Mouse (Mus musculus) heart, embryonic 14.5 days (tissue): Measurements from ENCODE around the gene Csad. TPM values are rescaled to one million over a fixed set of nuclear protein-coding genes. Genes with fewer than 3 reads are reported as not detected.

Experiments
- ATAC-seq: fragments of 200-750 bp; cut with Nextera tagmentation; 2 replicates; pipeline ENCODE4 v1.8.0; 2017; ENCODE audit warnings: low read depth, moderate TSS enrichment; ENCODE audit not compliant: insufficient number of reproducible peaks, insufficient read depth, low FRiP score
- H3K27ac ChIP-seq, 2 experiments: fragments of 200-500 bp in 1 of 2; fragments of 300-500 bp in 1 of 2; sonication (generic) in 1 of 2; replicated peaks in 1 of 2; 2 replicates each; pipeline ENCODE4 v1.5.1; 2012 to 2014; ENCODE audit warnings: low read depth in 2 of 2, low read length in 2 of 2, control low read depth in 1 of 2, mild to moderate bottlenecking in 1 of 2, mixed read lengths in 1 of 2; ENCODE audit not compliant: control insufficient read depth in 1 of 2, insufficient read depth in 1 of 2
- H3K27me3 ChIP-seq: fragments of 300-500 bp; sonication (generic); 2 replicates; pipeline ENCODE4 v1.6.1; 2014; ENCODE audit warnings: mild to moderate bottlenecking, low read length, control low read depth; ENCODE audit not compliant: control insufficient read depth, insufficient read depth
- H3K36me3 ChIP-seq: fragments of 300-500 bp; sonication (generic); 2 replicates; pipeline ENCODE4 v1.6.1; 2014; ENCODE audit warnings: mild to moderate bottlenecking, control low read depth, low read length, mixed read lengths; ENCODE audit not compliant: control insufficient read depth, insufficient read depth
- H3K4me1 ChIP-seq, 2 experiments: fragments of 200-500 bp in 1 of 2; fragments of 300-500 bp in 1 of 2; sonication (generic) in 1 of 2; 2 replicates each; pipeline ENCODE4 v1.6.1; 2012 to 2014; ENCODE audit warnings: low read length in 2 of 2, control low read depth in 1 of 2, mixed read lengths in 1 of 2; ENCODE audit not compliant: control insufficient read depth in 2 of 2, insufficient read depth in 2 of 2
- H3K4me2 ChIP-seq: fragments of 300-500 bp; sonication (generic); 2 replicates; pipeline ENCODE4 v1.6.1; 2014; ENCODE audit warnings: mild to moderate bottlenecking, low read length
- H3K4me3 ChIP-seq, 2 experiments: fragments of 200-500 bp in 1 of 2; fragments of 300-500 bp in 1 of 2; sonication (generic) in 1 of 2; 2 replicates each; pipeline ENCODE4 v1.5.1; 2012 to 2014; ENCODE audit warnings: low read length in 2 of 2, mild to moderate bottlenecking in 2 of 2, control low read depth in 1 of 2, low read depth in 1 of 2, moderate library complexity in 1 of 2; ENCODE audit not compliant: control insufficient read depth in 1 of 2, insufficient read depth in 1 of 2
- H3K9ac ChIP-seq: fragments of 300-500 bp; sonication (generic); 2 replicates; pipeline ENCODE4 v1.6.1; 2014; ENCODE audit warnings: mild to moderate bottlenecking, low read length
- H3K9me3 ChIP-seq: fragments of 300-500 bp; sonication (generic); 2 replicates; pipeline ENCODE4 v1.6.1; 2016; ENCODE audit warnings: low read length, control low read depth; ENCODE audit not compliant: control insufficient read depth
- WGBS: fragments of 180-500 bp; shearing (Covaris S2); extraction: QIAGEN DNeasy Blood & Tissue Kit; methylation state at CpG from one replicate; pipeline ENCODE4 v1.1.7; 2014; 5-methylcytosine and 5-hydroxymethylcytosine counted together
- polyA plus RNA-seq: library from polyadenylated mRNA; unstranded; fragments of >200 nt; fragmentation: Nextera tagmentation; extraction: Ambion mirVana; gene quantifications from 2 replicates; pipeline ENCODE4 v1.2.1, GENCODE M21; 2014

Gene Csad
- polyA plus RNA-seq, 1 experiment from 2014 or later, result 36.4 TPM

DNA sequence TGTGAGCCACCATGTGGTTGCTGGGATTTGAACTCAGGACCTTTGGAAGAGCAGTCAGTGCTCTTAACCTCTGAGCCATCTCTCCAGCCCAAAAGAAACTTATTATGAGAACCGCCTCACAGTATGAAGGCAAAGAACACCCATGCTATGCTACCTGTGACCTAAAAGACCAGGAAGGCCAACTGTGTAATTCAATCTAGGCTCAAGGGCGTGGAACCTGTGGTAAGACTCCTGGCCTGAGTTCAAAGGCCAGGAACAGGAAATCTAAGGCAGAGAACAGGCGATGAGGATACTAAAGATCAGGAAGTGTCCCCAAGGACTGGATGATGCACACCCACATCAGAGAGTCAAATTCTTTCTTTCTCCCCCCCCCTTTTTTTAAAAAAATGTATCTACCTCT, 30.9 kb downstream of the Csad start:
- Histone ChIP-seq H3K9me3 (peaks cover 9% of the 10 kb centered on the region; the same call in 1 of the 2 replicates), H3K4me1 (no peaks in the 10 kb centered on the region), H3K36me3 (peaks cover 17% of the 10 kb centered on the region; the same call in 1 of the 2 replicates), H3K27ac (no peak overlapping the region), H3K27me3 (no peaks in the 10 kb centered on the region), H3K9ac (no peak overlapping the region), H3K4me3 (no peak overlapping the region), H3K4me2 (no peak overlapping the region)
- WGBS, result 86% methylated on average over 3 of the region's 3 CpGs
- no peak for ATAC-seq

DNA sequence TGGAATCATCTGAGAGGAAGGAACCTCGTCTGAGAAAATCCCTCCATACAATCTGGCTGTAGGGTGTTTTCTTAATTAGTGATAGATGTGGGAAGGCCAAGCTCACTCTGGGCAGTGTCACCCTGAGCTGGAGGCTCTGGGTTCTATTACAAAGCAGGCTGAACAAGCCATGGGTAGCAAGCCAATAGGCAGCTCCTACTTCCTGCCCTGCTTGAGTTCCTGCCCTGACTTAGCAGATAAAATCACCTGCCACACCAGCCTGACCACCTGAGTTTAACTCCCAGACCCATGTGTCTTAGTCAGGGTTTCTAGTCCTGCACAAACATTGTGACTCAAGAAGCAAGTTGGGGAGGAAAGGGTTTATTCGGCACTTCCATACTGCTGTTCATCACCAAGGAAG, 35.5 kb downstream of the Csad start:
- WGBS, result 71% methylated on average over 2 of the region's 2 CpGs
- no peak overlapping the region for H3K27ac ChIP-seq
- H3K4me1 ChIP-seq, result peaks cover 6 to 9% of the 10 kb centered on the region in 2 experiments; a peak in 3 of 4 replicates
- no peaks in the 10 kb centered on the region for H3K36me3 ChIP-seq
- peaks cover 1% of the 10 kb centered on the region; the same call in 1 of the 2 replicates for H3K9me3 ChIP-seq
- no peak overlapping the region for H3K4me3 ChIP-seq
- no peak overlapping the region for H3K4me2 ChIP-seq
- no peak overlapping the region for H3K9ac ChIP-seq
- H3K27me3 ChIP-seq, result no peaks in the 10 kb centered on the region
- no peak for ATAC-seq

GRCm38 (mm10) chr15:102167620-102168021, 36.9 kb downstream of the Csad start:
- H3K27ac ChIP-seq, result peak overlapping the region; percentile 6 to 53
- H3K36me3 ChIP-seq, result no peaks in the 10 kb centered on the region
- 39% methylated on average over 6 of the region's 6 CpGs for WGBS
- H3K4me3 ChIP-seq, result no peak overlapping the region
- H3K27me3 ChIP-seq, result no peaks in the 10 kb centered on the region
- no peak overlapping the region for H3K9ac ChIP-seq
- H3K4me1 ChIP-seq, result peaks cover 6 to 9% of the 10 kb centered on the region in 2 experiments; a peak in 3 of 4 replicates
- H3K9me3 ChIP-seq, result no peaks in the 10 kb centered on the region
- no peak for ATAC-seq
- no peak overlapping the region for H3K4me2 ChIP-seq

DNA sequence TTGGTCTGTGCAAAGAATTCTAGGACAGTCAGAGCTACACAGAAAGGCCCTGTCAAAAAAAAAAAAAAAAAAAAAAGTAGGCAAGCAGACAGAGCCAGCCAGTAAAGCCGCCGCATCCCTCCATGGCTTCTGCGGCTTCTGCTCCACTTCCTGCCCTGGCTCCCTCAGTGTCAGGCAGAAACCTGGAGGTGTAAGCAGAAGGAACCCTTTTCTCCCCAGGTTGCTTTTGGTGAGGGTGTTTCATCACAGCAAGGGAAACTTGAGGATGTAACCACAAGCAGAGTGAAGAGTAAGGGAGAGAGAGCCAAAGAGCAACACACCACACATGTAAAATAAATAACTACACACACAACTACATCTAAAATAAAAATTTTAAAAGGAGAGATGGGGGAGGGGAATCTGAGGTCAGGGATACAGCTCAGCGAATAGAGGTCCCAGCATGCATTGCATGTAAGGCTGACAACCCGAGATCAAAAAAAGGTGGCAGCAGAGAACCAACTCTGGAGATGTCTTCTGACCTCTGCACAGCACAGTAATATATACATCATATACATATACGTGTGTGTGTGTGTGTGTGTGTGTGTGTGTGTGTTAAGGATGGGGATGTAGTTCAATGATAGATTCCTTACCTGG, 38.9 kb downstream of the Csad start:
- H3K9me3 ChIP-seq, result no peaks in the 10 kb centered on the region
- 47% methylated on average over 6 of the region's 6 CpGs for WGBS
- no peak overlapping the region for H3K9ac ChIP-seq
- no peaks in the 10 kb centered on the region for H3K36me3 ChIP-seq
- H3K4me1 ChIP-seq, result peaks cover 6 to 9% of the 10 kb centered on the region in 2 experiments; a peak in 3 of 4 replicates
- H3K27me3 ChIP-seq, result no peaks in the 10 kb centered on the region
- ATAC-seq, result no peak
- no peak overlapping the region for H3K4me3 ChIP-seq
- H3K27ac ChIP-seq, result no peak overlapping the region
- H3K4me2 ChIP-seq, result no peak overlapping the region

- H3K4me1 ChIP-seq, result peaks cover 6 to 9% of the 10 kb centered on the region in 2 experiments; a peak in 3 of 4 replicates
- 42% methylated on average over 3 of the region's 3 CpGs for WGBS
- H3K9me3 ChIP-seq, result no peaks in the 10 kb centered on the region
- no peak overlapping the region for H3K27ac ChIP-seq
- no peak overlapping the region for H3K4me3 ChIP-seq
- H3K4me2 ChIP-seq, result no peak overlapping the region
- no peaks in the 10 kb centered on the region for H3K27me3 ChIP-seq
- H3K9ac ChIP-seq, result no peak overlapping the region
- no peak for ATAC-seq
- H3K36me3 ChIP-seq, result no peaks in the 10 kb centered on the region
Measured at GRCm38 (mm10) chr15:102163900-102164693, 40.4 kb downstream of the Csad start.

DNA sequence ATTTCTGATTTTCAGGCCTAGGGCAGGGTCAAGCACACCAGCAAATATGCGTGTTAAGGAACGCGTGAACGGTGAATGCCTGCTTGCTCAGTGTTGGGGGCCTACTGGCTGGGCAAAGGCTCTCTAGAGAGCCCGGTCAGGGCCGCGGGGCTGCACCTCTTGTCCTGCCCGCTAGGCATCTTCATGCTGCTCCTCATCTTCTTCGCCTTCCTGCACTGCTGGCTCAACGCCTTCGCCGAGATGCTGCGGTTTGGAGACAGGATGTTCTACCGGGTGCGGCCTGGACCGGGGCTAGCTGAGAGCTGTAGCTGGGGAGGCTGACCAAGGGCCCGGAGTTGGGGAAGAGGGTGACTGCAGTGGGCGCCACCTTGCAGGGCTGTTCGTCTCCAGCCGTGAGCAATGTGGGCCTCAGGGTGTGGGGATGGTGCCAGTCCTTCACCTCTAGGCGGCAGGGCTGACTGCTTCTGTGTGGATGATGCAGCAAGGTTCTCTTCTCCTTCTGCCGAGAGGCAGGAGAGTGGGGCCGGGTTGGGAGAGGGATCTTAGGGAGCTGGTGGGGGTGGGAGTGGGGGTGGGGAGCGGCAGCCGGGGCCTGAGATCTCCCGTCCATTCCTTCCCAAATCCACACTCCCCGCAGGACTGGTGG, 44.0 kb downstream of the Csad start:
- Histone ChIP-seq H3K36me3 (no peaks in the 10 kb centered on the region), H3K4me3 (no peak overlapping the region), H3K9me3 (no peaks in the 10 kb centered on the region), H3K4me2 (no peak overlapping the region), H3K27ac (no peak overlapping the region), H3K9ac (no peak overlapping the region), H3K4me1 (no peaks in the 10 kb centered on the region), H3K27me3 (no peaks in the 10 kb centered on the region)
- ATAC-seq, result no peak
- WGBS, result 42% methylated on average over 25 of the region's 27 CpGs

GRCm38 (mm10) chr15:102156836-102157235, 47.7 kb downstream of the Csad start:
- H3K27me3 ChIP-seq, result no peaks in the 10 kb centered on the region
- H3K9me3 ChIP-seq, result no peaks in the 10 kb centered on the region; the same call in 1 of the 2 replicates
- H3K4me3 ChIP-seq, result no peak overlapping the region
- H3K36me3 ChIP-seq, result no peaks in the 10 kb centered on the region
- ATAC-seq, result no peak
- H3K27ac ChIP-seq, result no peak overlapping the region
- H3K9ac ChIP-seq, result no peak overlapping the region
- no peaks in the 10 kb centered on the region for H3K4me1 ChIP-seq
- no peak overlapping the region for H3K4me2 ChIP-seq
- 42% methylated on average over 20 of the region's 20 CpGs for WGBS
